Mouse (Mus musculus) adrenal gland, adult 2 months (tissue): ENCODE measurements around the gene Guca2b. TPM values are rescaled to one million over a fixed set of nuclear protein-coding genes. Genes with fewer than 3 reads are reported as not detected.
A peak's percentile ranks its signal among the peaks of the same experiment; 100 is the strongest.
"Not testable (repeated sequence)": the region's sequence is repeated elsewhere in the genome, so short reads cannot be mapped to it uniquely, and the experiment has no call there.

ENCODE experiments used
- DNase-seq: peaks from one replicate; pipeline ENCODE4 v3.0.0; 2021
- polyA plus RNA-seq: library from polyadenylated mRNA; depleted of rRNA; stranded (reverse); fragments of >200 nt; gene quantifications from 2 replicates; pipeline ENCODE4 v1.2.3, GENCODE M21; 2012
- total RNA-seq, 2 experiments: library from RNA; stranded (reverse); gene quantifications; 2 replicates each; pipeline ENCODE4 v1.2.3; 2021

Guca2b gene
- total and polyA plus RNA-seq, 3 experiments, result not detected

DNA sequence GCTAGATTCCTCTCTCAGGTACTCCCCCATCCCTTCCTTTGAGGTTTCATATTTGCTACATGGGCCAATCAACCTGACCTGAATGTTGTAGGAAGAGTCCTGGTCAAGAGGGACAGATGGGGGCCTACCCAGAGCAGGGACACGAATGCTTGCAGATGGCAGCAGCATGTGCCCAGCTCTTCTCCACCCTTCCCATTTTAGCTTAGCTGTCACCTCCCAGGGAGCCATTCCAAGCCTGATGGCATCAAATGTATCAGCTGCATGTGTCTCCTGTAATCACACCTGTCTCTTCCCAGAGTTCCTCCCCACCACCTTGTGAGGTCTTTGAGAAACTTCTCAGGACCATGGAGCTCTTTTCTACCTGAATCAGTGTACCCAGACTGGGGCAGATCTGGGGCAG, 1.7 kb downstream of the Guca2b start:
- DNase-seq, result no peak

DNA sequence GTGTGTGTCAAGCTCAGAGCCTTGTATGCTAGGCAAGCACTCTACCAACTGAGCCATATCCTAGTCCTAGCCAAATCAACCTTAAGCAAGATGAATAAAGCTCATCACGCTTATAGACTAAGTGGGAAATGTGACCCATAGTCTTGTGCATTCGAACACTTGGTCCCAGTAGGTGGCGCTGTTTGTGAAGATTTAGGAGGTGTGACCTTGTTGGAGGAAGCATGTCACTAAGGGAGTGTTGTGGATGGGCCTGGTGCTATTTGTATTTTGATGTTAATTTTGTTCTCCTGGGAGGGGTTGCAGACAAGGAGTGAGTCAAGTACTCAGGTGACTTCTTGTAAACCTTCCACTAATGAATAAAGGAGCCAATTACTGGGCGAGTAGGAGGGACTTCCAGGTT, 16.1 kb downstream of the Guca2b start:
- DNase-seq, result no peak

DNA sequence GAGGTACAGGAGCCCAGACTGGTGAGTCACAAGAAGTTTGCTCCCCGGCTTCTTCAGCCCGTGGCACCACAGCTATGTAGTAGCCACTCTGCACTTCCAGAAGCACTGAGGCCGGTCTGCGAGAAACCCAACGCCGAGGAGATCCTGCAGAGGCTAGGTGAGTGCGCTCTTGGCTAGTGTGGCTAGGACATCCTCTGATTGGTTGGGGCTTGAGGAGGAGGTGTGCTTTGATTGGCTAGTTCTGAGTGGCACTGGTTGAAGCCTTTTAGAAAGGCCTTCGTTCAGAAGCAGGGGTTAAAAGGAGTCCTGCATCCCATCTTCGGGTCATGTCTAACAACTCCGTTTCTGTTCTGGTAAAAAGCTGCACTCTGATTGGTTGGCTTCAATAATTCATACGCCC, 20.1 kb downstream of the Guca2b start:
- DNase-seq, result no peak

- DNase-seq, result no peak
These were observed 20.8 kb downstream of the Guca2b start for GRCm38 (mm10) chr4:119637946-119638345.

DNA sequence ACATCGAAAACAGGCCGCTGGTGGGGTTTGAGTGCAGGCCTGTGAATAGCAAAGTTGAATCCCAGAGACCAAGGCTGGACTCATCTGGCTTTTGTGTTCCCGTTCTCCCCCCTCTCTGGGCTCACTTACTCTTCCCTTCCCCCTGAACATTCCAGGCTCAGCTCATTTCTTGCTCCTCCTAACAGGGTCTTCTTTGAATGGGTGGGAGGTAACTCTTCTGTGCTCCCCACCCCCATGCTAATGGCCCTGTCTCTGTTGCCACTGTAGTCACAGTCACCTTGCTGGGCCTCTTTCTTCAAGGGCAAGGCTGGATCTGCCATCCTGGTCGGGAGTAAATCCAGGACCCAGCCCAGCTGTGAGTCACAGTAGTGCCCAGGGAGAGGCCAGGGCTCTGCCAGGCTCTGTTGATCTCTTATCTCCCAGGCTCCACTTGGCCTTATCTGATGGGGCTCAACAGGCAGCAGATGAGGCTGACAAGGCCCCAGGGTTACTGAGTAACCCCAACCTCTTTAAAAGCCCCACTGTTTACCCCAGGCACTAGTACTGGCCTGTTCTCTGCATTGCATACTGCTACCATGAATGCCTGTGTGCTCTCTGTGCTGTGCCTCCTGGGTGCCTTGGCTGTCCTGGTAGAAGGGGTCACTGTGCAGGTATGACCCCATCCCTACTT, 21.4 kb downstream of the Guca2b start, which contains the start of gene Guca2a:
TSS of gene Guca2a (plus strand) at position 529 of the 670 bp plus-strand sequence.
- peak; percentile 82 for DNase-seq

- DNase-seq, result no peak
These were observed 22.0 kb downstream of the Guca2b start for GRCm38 (mm10) chr4:119636731-119637130.

DNA sequence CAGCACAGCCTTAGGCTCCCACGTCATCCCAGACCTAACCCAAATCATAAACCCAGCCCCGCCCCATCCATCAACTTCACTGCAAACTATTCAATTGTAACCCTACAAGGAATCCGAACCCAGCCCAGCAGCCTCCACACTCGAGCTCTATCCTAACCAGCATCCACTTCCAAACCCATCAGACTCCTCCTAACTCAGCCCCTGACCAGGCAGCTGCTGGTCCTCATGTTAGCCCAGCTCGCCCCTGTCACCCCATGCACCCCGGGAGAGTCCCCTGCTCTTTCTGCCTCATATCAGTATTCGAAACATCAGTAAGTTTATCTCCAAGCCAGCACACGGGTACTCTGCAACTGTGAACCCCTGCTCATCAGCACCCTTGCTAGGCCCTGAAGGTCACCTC, 23.1 kb downstream of the Guca2b start:
- no peak for DNase-seq

- no peak for DNase-seq
These were observed 23.7 kb downstream of the Guca2b start for GRCm38 (mm10) chr4:119634908-119635660.

GRCm38 (mm10) chr4:119633948-119634347, 24.8 kb downstream of the Guca2b start:
- DNase-seq, result no peak

GRCm38 (mm10) chr4:119633342-119633741, 25.4 kb downstream of the Guca2b start:
- DNase-seq, result no peak

- no peak for DNase-seq
These were observed 26.0 kb downstream of the Guca2b start for GRCm38 (mm10) chr4:119632721-119633120.

DNA sequence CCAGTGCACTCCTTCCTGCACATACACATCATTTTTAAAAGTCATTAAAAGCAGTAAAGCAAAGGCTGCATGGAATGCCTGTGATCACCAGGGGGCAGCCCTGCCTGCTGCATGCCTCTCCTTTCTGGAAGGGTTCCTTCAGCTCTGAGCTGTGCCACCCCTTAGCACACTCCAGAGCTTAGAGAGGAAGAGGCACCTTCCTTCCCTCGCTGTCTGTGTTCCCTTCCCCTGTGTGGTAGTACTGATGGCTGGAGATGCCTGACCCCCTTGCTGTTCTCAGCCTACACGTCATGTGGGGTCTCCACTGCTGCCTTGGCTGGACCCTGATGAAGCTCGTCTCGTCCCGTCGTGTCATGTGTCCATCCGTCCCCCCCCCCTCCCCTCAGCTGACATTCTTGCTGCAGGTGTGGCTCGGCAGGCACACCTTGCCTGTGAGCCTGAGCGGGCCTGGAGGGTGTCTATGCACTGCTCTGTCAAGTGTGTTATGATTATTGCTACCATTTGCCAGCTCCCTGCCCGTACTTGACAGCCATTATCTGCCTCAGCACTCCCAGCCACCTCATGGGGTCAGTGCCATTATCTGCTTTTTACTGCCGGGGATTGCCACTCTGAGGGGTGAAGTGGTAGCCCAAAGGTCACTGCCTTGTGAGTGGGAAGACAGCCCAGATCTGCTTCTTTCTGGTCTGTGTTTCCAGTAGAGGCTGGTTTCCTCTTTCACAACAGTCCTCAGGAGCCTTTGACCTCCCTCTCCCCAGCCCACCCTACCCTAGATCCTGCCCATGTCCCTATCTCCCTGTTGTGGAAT, 27.4 kb downstream of the Guca2b start:
- peak; percentile 30 for DNase-seq

DNA sequence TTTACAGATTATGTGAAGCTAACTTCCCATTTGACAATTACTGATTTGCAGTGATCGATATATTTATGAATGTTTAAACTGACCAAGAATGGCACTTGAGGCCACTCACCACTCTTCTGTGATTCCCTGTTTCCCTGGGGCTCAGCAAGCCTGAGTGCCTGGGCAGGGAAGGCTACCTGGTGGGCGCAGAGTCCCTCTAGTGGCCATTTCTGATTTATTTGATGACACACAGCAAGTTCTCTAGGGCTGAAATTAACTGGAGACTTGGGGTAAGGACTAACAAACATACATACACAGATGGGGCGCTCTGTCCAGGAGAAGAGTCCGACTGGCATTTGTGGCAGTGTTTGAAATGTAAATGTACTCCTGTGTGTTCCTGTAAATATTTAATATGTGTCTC, 30.4 kb downstream of the Guca2b start:
- not testable (repeated sequence) for DNase-seq

DNA sequence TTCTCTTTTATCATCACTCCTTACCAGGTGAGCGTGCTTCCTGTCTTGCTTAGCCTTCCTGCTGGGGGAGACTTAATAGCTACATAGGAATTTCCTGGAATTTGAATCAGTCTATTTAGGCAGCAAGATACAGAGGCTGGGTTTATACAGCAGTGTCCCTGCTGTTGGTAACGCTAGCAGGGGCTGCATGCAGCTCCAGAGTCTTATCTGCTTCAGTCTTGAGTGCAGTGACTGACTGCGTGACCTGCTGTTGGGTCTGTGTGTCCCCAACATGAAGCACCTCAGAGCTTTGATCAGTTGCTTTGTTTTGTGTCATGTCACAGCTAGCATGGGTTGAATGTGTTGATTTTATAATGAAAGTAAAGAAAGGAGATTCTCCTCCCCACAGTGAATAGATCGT, 31.4 kb downstream of the Guca2b start:
- no peak for DNase-seq

- DNase-seq, result no peak
These were observed 31.9 kb downstream of the Guca2b start for GRCm38 (mm10) chr4:119626876-119627275.

DNA sequence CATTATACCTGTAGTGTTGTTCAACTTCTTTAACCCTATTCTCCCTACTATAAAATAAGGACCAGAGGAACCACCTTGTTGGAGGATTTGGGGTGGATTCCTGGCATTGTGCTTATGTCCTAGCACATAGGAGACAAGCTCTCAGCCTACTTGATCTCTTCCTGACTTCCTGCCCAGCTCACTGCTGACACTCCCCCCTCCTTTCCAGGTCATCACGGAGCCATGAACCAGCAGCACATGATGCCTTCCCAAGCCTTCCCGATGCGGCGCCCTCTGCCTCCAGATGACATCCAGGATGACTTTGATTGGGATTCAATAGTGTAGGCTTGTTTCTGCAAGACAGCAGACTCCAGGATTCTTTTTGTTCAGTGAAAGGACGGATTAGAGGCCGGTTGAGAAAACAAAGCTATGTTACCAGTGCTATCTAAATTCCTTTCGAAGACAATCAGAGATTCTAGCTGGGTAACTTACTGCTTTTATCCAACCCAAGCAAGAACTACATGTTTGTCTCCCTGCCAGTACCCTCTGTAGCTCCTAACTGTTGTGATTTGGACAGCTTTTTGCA, 32.6 kb downstream of the Guca2b start:
- DNase-seq, result no peak

- DNase-seq, result no peak
These were observed 44.0 kb downstream of the Guca2b start for GRCm38 (mm10) chr4:119614724-119615123.

DNA sequence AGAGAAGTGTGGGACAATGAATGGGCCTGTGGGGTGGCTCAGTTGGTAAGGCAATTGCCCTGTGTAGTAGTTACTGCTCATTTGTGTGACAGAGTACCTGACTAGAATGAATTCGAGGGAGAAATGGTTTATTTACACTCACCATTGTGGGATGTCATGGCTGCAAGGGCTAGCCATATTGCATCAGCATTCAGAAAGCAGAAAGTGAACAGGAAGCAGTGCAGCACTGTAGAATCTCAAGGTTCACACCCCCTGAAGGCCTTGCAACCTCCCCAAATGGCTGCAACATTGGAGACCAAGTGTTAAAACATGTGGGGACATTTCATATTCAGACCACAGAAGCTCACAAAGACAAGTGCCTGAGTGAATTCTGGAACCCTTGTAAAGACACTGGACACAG, 44.7 kb downstream of the Guca2b start:
- DNase-seq, result no peak

GRCm38 (mm10) chr4:119609488-119609887, 49.3 kb downstream of the Guca2b start:
- DNase-seq, result no peak
